Mouse (Mus musculus) liver (tissue): ENCODE results near the gene Wdr54.

Experiments
- DNase-seq: peaks from one replicate; pipeline ENCODE4 v3.0.0-alpha.2; 2020; ENCODE audit warnings: mixed read lengths

Gene Wdr54

GRCm38 (mm10) chr6:83156259-83156684 is at the start of gene Wdr54, which contains the start of gene 1700003E16Rik:
Gene Wdr54 (minus strand): TSS chr6:83156397.
Gene 1700003E16Rik (plus strand): TSS chr6:83156404.
- peak; percentile 45 for DNase-seq

- DNase-seq = no peak
These were observed 49.7 kb upstream of the Wdr54 start for GRCm38 (mm10) chr6:83205851-83206250.

- DNase-seq = no peak
These were observed 47.1 kb upstream of the Wdr54 start for GRCm38 (mm10) chr6:83203320-83203719.

- no peak for DNase-seq
These were observed 41.3 kb upstream of the Wdr54 start for GRCm38 (mm10) chr6:83197345-83198004.

- no peak for DNase-seq
These were observed 37.4 kb upstream of the Wdr54 start for GRCm38 (mm10) chr6:83193571-83193970.

- no peak for DNase-seq
These were observed 30.7 kb upstream of the Wdr54 start for GRCm38 (mm10) chr6:83186946-83187345.

GRCm38 (mm10) chr6:83185895-83186861 is 30.0 kb upstream of the Wdr54 start:
- DNase-seq = peak; percentile 59

- no peak for DNase-seq
These were observed 28.8 kb upstream of the Wdr54 start for GRCm38 (mm10) chr6:83184858-83185435.

GRCm38 (mm10) chr6:83180605-83181004 is 24.4 kb upstream of the Wdr54 start:
- no peak for DNase-seq

- no peak for DNase-seq
These were observed 23.4 kb upstream of the Wdr54 start for GRCm38 (mm10) chr6:83179390-83180117.

GRCm38 (mm10) chr6:83175996-83176395 is 19.8 kb upstream of the Wdr54 start:
- no peak for DNase-seq

GRCm38 (mm10) chr6:83172240-83172920 is 16.2 kb upstream of the Wdr54 start:
- no peak for DNase-seq

GRCm38 (mm10) chr6:83171063-83171462 is 14.9 kb upstream of the Wdr54 start:
- no peak for DNase-seq

GRCm38 (mm10) chr6:83169872-83170271 is 13.7 kb upstream of the Wdr54 start:
- DNase-seq = no peak

GRCm38 (mm10) chr6:83166243-83166630 is 10.0 kb upstream of the Wdr54 start:
- peak; percentile 25 for DNase-seq

GRCm38 (mm10) chr6:83165607-83166242 is 9.5 kb upstream of the Wdr54 start, which contains the start of gene Dctn1:
Gene Dctn1 (plus strand): TSS chr6:83165920.
- peak; percentile 96 for DNase-seq

GRCm38 (mm10) chr6:83165026-83165606 is 8.9 kb upstream of the Wdr54 start:
- no peak for DNase-seq

- peak; percentile 62 for DNase-seq
These were observed 6.5 kb upstream of the Wdr54 start for GRCm38 (mm10) chr6:83162701-83163100.

GRCm38 (mm10) chr6:83161921-83162641 is 5.9 kb upstream of the Wdr54 start:
- peak; percentile 19 for DNase-seq

GRCm38 (mm10) chr6:83161442-83161841 is 5.2 kb upstream of the Wdr54 start:
- DNase-seq = no peak
